Mouse (Mus musculus) left cerebral cortex, adult 8-10 months (tissue): ENCODE results near the gene Ufsp2. TPM values are rescaled to one million over a fixed set of nuclear protein-coding genes. Genes with fewer than 3 reads are reported as not detected.

ENCODE experiments used
- DNase-seq, 2 experiments: peaks; one replicate each; pipeline ENCODE4 v3.0.0; 2022; ENCODE audit warnings: low spot score in 2 of 2
- total RNA-seq, 4 experiments: library from RNA; stranded (reverse); gene quantifications; 2 replicates each; pipeline ENCODE4 v1.2.4; 2022

Ufsp2 gene
- 10 to 100 TPM; 57.0 to 62.2 (median 57.7) TPM for total RNA-seq

- peak; percentile 98 for DNase-seq
These were observed at the start of gene Ufsp2, which contains the start of gene 1700029J07Rik for GRCm38 (mm10) chr8:45975126-45975836. Gene Ufsp2, plus strand, starts transcription at chr8:45975528. Gene 1700029J07Rik, minus strand, starts transcription at chr8:45975252.

- DNase-seq: peak; percentile 88 to 99
These were observed 40.7 kb upstream of the Ufsp2 start, which contains the start of gene Ccdc110 for GRCm38 (mm10) chr8:45934582-45935014. Gene Ccdc110, plus strand, starts transcription at chr8:45934619.

GRCm38 (mm10) chr8:45936986-45937385, 38.3 kb upstream of the Ufsp2 start:
- DNase-seq: no peak

- no peak for DNase-seq
These were observed 29.0 kb upstream of the Ufsp2 start for GRCm38 (mm10) chr8:45946283-45946682.

GRCm38 (mm10) chr8:45950622-45951021, 24.7 kb upstream of the Ufsp2 start:
- DNase-seq: no peak

GRCm38 (mm10) chr8:45970894-45971293, 4.4 kb upstream of the Ufsp2 start:
- DNase-seq: no peak

- DNase-seq: no peak
These were observed 1.3 kb upstream of the Ufsp2 start for GRCm38 (mm10) chr8:45973988-45974505.

- DNase-seq: no peak
These were observed 625 bp downstream of the Ufsp2 start for GRCm38 (mm10) chr8:45975837-45976468.

GRCm38 (mm10) chr8:45986665-45987064, 11.3 kb downstream of the Ufsp2 start:
- DNase-seq: no peak

GRCm38 (mm10) chr8:45988189-45988588, 12.9 kb downstream of the Ufsp2 start:
- no peak for DNase-seq

- no peak for DNase-seq
These were observed 15.4 kb downstream of the Ufsp2 start for GRCm38 (mm10) chr8:45990631-45991310.

- DNase-seq: no peak
These were observed 18.8 kb downstream of the Ufsp2 start for GRCm38 (mm10) chr8:45994111-45994510.

GRCm38 (mm10) chr8:45995576-45995975, 20.2 kb downstream of the Ufsp2 start:
- no peak for DNase-seq

- no peak for DNase-seq
These were observed 22.9 kb downstream of the Ufsp2 start for GRCm38 (mm10) chr8:45998228-45998627.

GRCm38 (mm10) chr8:45999138-45999783, 23.9 kb downstream of the Ufsp2 start, which contains the start of gene Lrp2bp:
Gene Lrp2bp, plus strand, starts transcription at chr8:45999303.
- no peak for DNase-seq

GRCm38 (mm10) chr8:45999784-46000705, 24.7 kb downstream of the Ufsp2 start:
- peak; percentile 98 for DNase-seq

GRCm38 (mm10) chr8:46005596-46005995, 30.3 kb downstream of the Ufsp2 start, which contains the start of gene Ankrd37:
Gene Ankrd37, minus strand, starts transcription at chr8:46005707.
- DNase-seq: no peak

GRCm38 (mm10) chr8:46007050-46007672, 31.8 kb downstream of the Ufsp2 start:
- DNase-seq: no peak

GRCm38 (mm10) chr8:46010306-46010705, 35.0 kb downstream of the Ufsp2 start:
- DNase-seq: no peak
